Mouse (Mus musculus) forebrain, embryonic 14.5 days (tissue): Measurements from ENCODE around the gene Atxn1. TPM values are rescaled to one million over a fixed set of nuclear protein-coding genes. Genes with fewer than 3 reads are reported as not detected.

Experiments
- ATAC-seq: fragments of 200-750 bp; cut with Nextera tagmentation; 2 replicates; pipeline ENCODE4 v1.8.0; 2017; ENCODE audit warnings: mild to moderate bottlenecking, moderate library complexity
- DNase-seq: peaks from one replicate; pipeline ENCODE4 v3.0.0-alpha.2; 2015; ENCODE audit warnings: low spot score
- H3K27ac ChIP-seq: fragments of 300-500 bp; sonication (generic); 2 replicates; pipeline ENCODE4 v1.5.1; 2014; ENCODE audit warnings: low read depth, mild to moderate bottlenecking, control low read depth, low read length, moderate library complexity
- H3K27me3 ChIP-seq: fragments of 300-500 bp; sonication (generic); replicated peaks from 2 replicates; pipeline ENCODE4 v1.6.1; 2014; ENCODE audit warnings: low read length, control low read depth, mixed read lengths; ENCODE audit not compliant: control insufficient read depth, insufficient read depth
- H3K36me3 ChIP-seq: fragments of 300-500 bp; sonication (generic); 2 replicates; pipeline ENCODE4 v1.6.1; 2014; ENCODE audit warnings: low read length, control low read depth; ENCODE audit not compliant: control insufficient read depth, insufficient read depth
- H3K4me1 ChIP-seq: fragments of 300-500 bp; sonication (generic); 2 replicates; pipeline ENCODE4 v1.6.1; 2014; ENCODE audit warnings: antibody characterized with exemption, low read length, control low read depth; ENCODE audit not compliant: control insufficient read depth, insufficient read depth
- H3K4me2 ChIP-seq: fragments of 300-500 bp; sonication (generic); 2 replicates; pipeline ENCODE4 v1.6.1; 2014; ENCODE audit warnings: mild to moderate bottlenecking, control low read depth, low read length
- H3K4me3 ChIP-seq: fragments of 300-500 bp; sonication (generic); 2 replicates; pipeline ENCODE4 v1.5.1; 2014; ENCODE audit warnings: low read depth, low read length, control low read depth
- H3K9ac ChIP-seq: fragments of 300-500 bp; sonication (generic); 2 replicates; pipeline ENCODE4 v1.6.1; 2014; ENCODE audit warnings: mild to moderate bottlenecking, low read length, control low read depth, moderate library complexity
- H3K9me3 ChIP-seq: fragments of 300-500 bp; sonication (generic); replicated peaks from 2 replicates; pipeline ENCODE4 v1.6.1; 2016; ENCODE audit warnings: low read length, control low read depth, mixed read lengths; ENCODE audit not compliant: control insufficient read depth
- WGBS: fragments of 180-500 bp; shearing (Covaris S2); extraction: QIAGEN DNeasy Blood & Tissue Kit; methylation state at CpG from one replicate; pipeline ENCODE4 v1.1.7; 2014; 5-methylcytosine and 5-hydroxymethylcytosine counted together
- polyA plus RNA-seq: library from polyadenylated mRNA; unstranded; fragments of >200 nt; fragmentation: Nextera tagmentation; extraction: Ambion mirVana; gene quantifications from 2 replicates; pipeline ENCODE4 v1.2.1, GENCODE M21; 2014

The Atxn1 gene
- polyA plus RNA-seq, 1 experiment from 2014 or later: 4.3 TPM

DNA sequence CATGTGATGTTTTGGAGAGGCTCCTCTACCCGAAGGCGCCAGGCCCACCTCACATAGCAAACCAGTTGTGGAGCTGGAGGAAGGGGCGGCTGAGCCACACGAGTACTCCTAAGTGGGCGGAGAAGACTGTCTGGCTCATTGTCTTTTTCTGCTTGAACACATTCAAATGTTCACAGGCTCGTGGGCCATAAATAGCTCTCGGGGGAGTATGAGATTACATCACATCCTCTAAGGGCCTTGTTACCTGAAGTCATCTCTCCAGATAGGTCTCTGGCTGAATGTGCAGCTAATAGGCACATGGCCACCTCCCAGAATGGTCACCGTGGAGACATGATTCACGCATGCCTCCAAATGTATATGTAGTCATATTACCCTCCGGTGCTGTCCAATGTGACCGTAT lies 350.0 kb downstream of the Atxn1 start:
- Histone ChIP-seq H3K27me3 (no peaks in the 10 kb centered on the region), H3K9me3 (no peaks in the 10 kb centered on the region), H3K9ac (no peak overlapping the region), H3K27ac (no peak overlapping the region), H3K4me2 (no peak overlapping the region), H3K4me1 (peaks cover 2% of the 10 kb centered on the region; the same call in 1 of the 2 replicates), H3K36me3 (no peaks in the 10 kb centered on the region), H3K4me3 (no peak overlapping the region)
- DNase-seq: no peak
- WGBS: 38% methylated on average over 11 of the region's 11 CpGs
- no peak for ATAC-seq

DNA sequence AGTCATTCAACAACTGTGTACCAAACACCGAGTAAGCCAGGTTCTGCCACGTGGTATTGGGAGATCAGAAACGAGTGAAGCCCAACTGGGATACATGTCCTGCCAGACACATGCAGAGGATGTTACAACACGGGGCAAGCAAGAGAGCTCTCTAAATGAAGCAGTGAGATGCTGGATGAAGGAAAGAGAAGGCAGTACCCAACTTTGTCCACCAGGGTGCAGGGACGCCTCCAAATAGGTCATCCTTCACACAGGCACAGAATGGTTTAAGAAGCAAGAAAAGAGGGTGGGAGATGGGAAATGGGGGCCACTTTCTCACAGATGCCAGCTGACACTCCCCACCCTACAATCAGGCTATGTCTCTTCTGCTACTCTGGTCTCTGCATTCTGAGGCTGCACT lies 351.5 kb downstream of the Atxn1 start:
- Histone ChIP-seq H3K4me2 (no peak overlapping the region), H3K27ac (no peak overlapping the region), H3K9me3 (no peaks in the 10 kb centered on the region), H3K4me1 (0 out of 2 replicates have a peak, but pooled peaks cover 2% of the 10 kb centered on the region), H3K9ac (no peak overlapping the region), H3K36me3 (no peaks in the 10 kb centered on the region), H3K27me3 (no peaks in the 10 kb centered on the region), H3K4me3 (no peak overlapping the region)
- peak; percentile 64 for DNase-seq
- WGBS: 33% methylated on average over 5 of the region's 5 CpGs
- ATAC-seq: no peak

DNA sequence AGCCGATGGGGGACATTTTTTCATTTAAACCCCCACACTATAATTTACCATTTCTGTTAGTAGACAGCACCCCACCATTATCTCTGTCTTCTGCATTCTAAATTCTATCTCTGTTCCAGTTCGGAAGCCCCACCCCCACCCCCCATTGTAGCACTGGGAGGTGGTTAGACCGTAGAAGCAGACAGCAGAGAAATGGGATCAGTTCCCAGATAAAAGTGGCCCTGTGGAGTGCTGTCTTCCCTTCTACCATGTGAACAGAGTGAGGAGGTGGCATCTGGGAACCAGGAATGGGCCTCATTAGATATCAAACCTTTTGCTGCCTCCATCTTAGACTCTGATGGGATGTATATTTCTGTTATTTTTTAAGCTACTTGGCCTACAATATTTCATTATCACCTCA lies 353.3 kb downstream of the Atxn1 start:
- Histone ChIP-seq H3K27me3 (no peaks in the 10 kb centered on the region), H3K9me3 (no peaks in the 10 kb centered on the region), H3K4me1 (0 out of 2 replicates have a peak, but pooled peaks cover 2% of the 10 kb centered on the region), H3K4me2 (no peak overlapping the region), H3K36me3 (no peaks in the 10 kb centered on the region), H3K9ac (no peak overlapping the region), H3K4me3 (no peak overlapping the region), H3K27ac (no peak overlapping the region)
- 80% methylated on average over 3 of the region's 3 CpGs for WGBS
- DNase-seq (no peak), ATAC-seq (no peak)

DNA sequence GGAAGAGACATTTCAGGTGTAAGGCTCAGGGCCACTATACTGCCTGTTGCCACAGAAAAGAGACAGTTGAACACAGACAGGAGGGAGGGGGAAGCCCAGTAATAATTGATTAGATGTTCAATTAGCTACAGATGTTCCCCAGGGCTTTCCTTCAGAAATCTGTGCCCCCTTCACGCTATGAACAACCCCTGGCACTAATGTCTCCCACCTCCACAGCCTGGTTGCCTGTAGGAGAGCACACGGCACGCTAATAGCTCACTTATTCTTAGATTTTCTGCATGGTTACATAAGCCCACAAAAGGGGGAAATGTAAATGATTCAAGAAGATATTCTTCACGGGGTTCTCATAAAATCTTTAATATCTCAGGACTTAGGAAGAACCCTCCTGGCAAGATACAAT lies 355.3 kb downstream of the Atxn1 start:
- ATAC-seq: no peak
- 32% methylated on average over 4 of the region's 4 CpGs for WGBS

DNA sequence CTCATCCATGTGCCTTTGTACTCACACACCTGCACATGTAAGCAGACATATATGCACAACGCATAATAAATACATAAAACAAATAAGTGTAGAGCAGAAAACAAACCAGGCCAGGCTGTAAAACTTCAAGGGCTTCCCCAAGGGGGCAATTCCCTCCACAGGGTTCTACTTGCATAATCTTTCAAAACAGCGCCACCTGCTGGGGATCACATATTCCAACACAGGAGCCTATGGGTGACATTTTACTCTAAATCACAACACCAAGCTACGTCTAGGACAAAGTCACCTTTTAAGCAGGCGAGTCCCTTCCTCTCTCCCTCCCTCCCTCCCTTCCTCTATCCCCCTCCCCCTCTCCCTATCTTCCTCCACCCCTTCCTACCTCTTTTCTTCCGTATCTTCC lies 356.2 kb downstream of the Atxn1 start:
- DNase-seq (no peak), ATAC-seq (no peak)
- no peak overlapping the region for H3K4me2 ChIP-seq
- no peak overlapping the region for H3K27ac ChIP-seq
- no peak overlapping the region for H3K4me3 ChIP-seq
- H3K9me3 ChIP-seq: no peaks in the 10 kb centered on the region
- H3K4me1 ChIP-seq: no peaks in the 10 kb centered on the region
- H3K36me3 ChIP-seq: no peaks in the 10 kb centered on the region
- H3K9ac ChIP-seq: no peak overlapping the region
- WGBS: 94% methylated on average over 5 of the region's 5 CpGs
- H3K27me3 ChIP-seq: no peaks in the 10 kb centered on the region

More for the DNA sequence above, 355.3 kb downstream of the Atxn1 start:
- no peaks in the 10 kb centered on the region for H3K9me3 ChIP-seq
- H3K36me3 ChIP-seq: no peaks in the 10 kb centered on the region
- DNase-seq: no peak
- no peaks in the 10 kb centered on the region for H3K27me3 ChIP-seq
- no peak overlapping the region for H3K4me3 ChIP-seq
- no peak overlapping the region for H3K9ac ChIP-seq
- no peak overlapping the region for H3K27ac ChIP-seq
- H3K4me2 ChIP-seq: no peak overlapping the region
- no peaks in the 10 kb centered on the region for H3K4me1 ChIP-seq

DNA sequence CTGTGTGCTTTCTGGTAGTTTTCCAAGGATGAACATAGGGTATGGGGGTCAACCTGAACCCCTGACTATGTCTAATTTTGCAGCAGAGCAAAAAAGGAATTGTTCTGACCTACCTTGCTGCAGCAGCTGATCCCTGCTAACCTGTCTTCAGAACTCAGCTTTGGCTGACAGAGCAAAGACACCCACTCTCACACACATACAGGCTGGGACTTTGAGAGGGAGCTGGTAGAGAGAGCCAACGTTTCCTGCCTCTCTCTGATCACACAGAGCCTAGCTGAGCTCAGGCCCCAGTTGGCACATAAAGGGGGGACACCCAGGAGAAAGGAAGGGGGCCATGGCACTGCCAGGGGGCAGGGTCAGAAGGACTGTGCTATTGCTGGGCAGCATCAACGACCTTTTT lies 356.9 kb downstream of the Atxn1 start:
- no peak overlapping the region for H3K9ac ChIP-seq
- ATAC-seq: no peak
- H3K4me3 ChIP-seq: no peak overlapping the region
- H3K36me3 ChIP-seq: no peaks in the 10 kb centered on the region
- no peak overlapping the region for H3K4me2 ChIP-seq
- DNase-seq: no peak
- no peaks in the 10 kb centered on the region for H3K27me3 ChIP-seq
- 76% methylated on average over 2 of the region's 2 CpGs for WGBS
- H3K27ac ChIP-seq: no peak overlapping the region
- no peaks in the 10 kb centered on the region for H3K4me1 ChIP-seq
- no peaks in the 10 kb centered on the region for H3K9me3 ChIP-seq

DNA sequence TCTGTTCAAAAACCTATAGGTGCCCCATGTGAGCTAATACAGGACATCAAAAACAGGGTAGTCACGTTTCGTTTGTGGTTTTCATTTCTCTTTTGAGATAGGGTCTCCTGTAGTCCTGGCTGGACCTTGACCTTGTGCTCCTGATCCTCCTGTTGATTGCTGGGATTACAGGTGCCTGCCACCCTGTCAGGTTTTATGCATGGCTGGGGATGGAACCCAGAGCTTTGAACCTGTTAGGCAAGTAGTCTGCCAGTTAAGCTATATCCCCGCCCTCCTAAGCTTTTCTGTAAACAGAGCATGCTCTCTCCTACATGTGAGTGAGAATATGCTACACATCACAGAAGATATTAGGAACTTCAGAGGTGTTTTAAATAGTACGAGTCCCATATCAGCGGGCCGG lies 361.2 kb downstream of the Atxn1 start:
- DNase-seq: no peak
- H3K9ac ChIP-seq: no peak overlapping the region
- no peak overlapping the region for H3K4me3 ChIP-seq
- peaks cover 9% of the 10 kb centered on the region; the same call in 1 of the 2 replicates for H3K4me1 ChIP-seq
- no peaks in the 10 kb centered on the region for H3K27me3 ChIP-seq
- WGBS: 87% methylated on average over 6 of the region's 6 CpGs
- no peaks in the 10 kb centered on the region for H3K36me3 ChIP-seq
- no peak for ATAC-seq
- no peaks in the 10 kb centered on the region for H3K9me3 ChIP-seq
- H3K27ac ChIP-seq: no peak overlapping the region
- no peak overlapping the region for H3K4me2 ChIP-seq

DNA sequence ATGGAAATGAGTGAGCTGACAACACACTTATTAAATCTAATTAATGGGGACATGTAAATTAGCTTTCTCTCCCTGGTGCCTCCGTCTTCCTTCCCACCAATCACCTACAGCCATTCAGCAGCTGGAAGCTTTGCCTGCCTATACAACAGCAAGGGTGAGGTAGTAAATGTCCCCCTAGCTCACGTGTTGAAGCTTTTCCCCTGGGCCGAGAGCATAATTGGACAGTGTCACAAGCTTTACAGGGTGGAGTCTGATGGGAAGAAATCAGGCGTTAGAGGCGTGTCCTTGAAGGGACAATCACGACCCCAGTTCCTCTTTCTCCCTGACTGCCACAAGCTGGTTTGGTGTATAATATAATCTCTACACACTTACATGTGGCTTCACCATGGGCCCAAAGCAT lies 364.4 kb downstream of the Atxn1 start:
- H3K4me1 ChIP-seq: peaks cover 12% of the 10 kb centered on the region
- peak; percentile 48; the same call in 1 of the 2 replicates for ATAC-seq
- DNase-seq: peak; percentile 51
- no peaks in the 10 kb centered on the region for H3K9me3 ChIP-seq
- H3K4me2 ChIP-seq: no peak overlapping the region
- H3K36me3 ChIP-seq: no peaks in the 10 kb centered on the region
- H3K9ac ChIP-seq: no peak overlapping the region
- peak overlapping the region; percentile 27; the same call in 1 of the 2 replicates for H3K27ac ChIP-seq
- 17% methylated on average over 6 of the region's 6 CpGs for WGBS
- no peak overlapping the region for H3K4me3 ChIP-seq
- no peaks in the 10 kb centered on the region for H3K27me3 ChIP-seq

DNA sequence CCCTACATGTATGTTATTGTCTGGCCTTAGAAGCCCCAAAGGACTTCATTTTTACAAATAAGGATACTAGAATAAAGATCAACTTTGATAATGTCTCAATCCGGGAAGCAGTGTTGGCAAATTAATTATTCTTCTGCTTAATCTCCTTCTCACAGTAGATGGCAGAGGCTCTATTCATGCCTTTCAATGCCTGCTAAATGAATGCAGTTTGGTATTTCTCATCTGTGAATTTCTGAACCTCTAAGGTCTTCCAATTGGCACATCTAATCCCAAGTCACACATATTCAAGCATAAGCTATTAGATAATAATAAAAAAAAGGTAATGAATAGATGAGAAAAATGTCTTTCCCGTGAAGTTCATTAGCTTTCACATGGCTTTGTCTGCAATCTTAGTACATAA lies 365.0 kb downstream of the Atxn1 start:
- 0 out of 2 replicates have a peak overlapping the region, but pooled peaks have one; percentile 1 for H3K27ac ChIP-seq
- H3K9me3 ChIP-seq: no peaks in the 10 kb centered on the region
- no peaks in the 10 kb centered on the region for H3K27me3 ChIP-seq
- no peak overlapping the region for H3K4me3 ChIP-seq
- no peak overlapping the region for H3K4me2 ChIP-seq
- WGBS: 16% methylated on average over 2 of the region's 2 CpGs
- no peaks in the 10 kb centered on the region for H3K36me3 ChIP-seq
- no peak overlapping the region for H3K9ac ChIP-seq
- ATAC-seq: no peak
- peaks cover 18% of the 10 kb centered on the region for H3K4me1 ChIP-seq
- peak; percentile 22 for DNase-seq
